Mouse (Mus musculus): ENCODE results near the gene Aars2. TPM values are rescaled to one million over a fixed set of nuclear protein-coding genes. Genes with fewer than 3 reads are reported as not detected.

Gene Aars2
- polyA plus RNA-seq, 1 experiment from 2014 or later: 25.2 TPM

DNA sequence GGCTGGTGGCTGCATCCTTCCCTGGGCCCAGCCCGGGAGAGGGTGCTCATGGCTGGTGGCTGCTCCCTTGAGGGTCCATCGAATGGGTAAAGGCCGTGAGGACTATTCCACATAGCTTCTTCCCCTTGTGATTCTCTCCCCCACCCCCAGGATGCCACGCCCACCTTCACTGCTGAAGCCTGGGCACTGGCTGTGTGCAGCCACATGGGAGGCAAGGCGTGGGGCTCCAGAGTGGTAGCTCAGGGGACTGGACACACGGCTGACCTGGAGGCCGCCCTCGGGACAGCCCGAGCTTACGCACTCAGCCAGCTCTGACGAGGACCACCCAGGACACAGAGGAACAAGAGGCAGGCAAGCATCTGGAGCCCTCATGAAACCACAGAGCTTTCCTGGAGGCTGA is 13.5 kb downstream of the Aars2 start:
- DNase-seq (ENCODE audit: low spot score) (no peak), ATAC-seq (replicated peaks; ENCODE audit: low FRiP score) (no peak)
- H3K9ac ChIP-seq (ENCODE audit: low read length): no peak overlapping the region
- 82% methylated on average over 11 of the region's 11 CpGs for WGBS
- no peaks in the 10 kb centered on the region for H3K9me3 ChIP-seq (ENCODE audit: control insufficient read depth, low read length)
- 0 out of 2 replicates have a peak, but pooled peaks cover 2% of the 10 kb centered on the region for H3K4me1 ChIP-seq (replicated peaks; ENCODE audit: control insufficient read depth, insufficient read depth, low read length)
- H3K27ac ChIP-seq (ENCODE audit: low read depth, low read length): no peak overlapping the region
- H3K27me3 ChIP-seq (ENCODE audit: control insufficient read depth, insufficient read depth, low read length): no peaks in the 10 kb centered on the region
- no peak overlapping the region for H3K4me2 ChIP-seq (ENCODE audit: low read depth, low read length, severe bottlenecking)
- H3K4me3 ChIP-seq (ENCODE audit: low read depth, low read length): no peak overlapping the region
- H3K36me3 ChIP-seq (ENCODE audit: control insufficient read depth, insufficient read depth, low read length): no peaks in the 10 kb centered on the region

- no peaks in the 10 kb centered on the region for H3K9me3 ChIP-seq (ENCODE audit: control insufficient read depth, low read length)
- peak within 1 kb of the TSS; percentile 48 for H3K9ac ChIP-seq (ENCODE audit: low read length)
- DNase-seq (ENCODE audit: low spot score) (peak; percentile 85), ATAC-seq (replicated peaks; ENCODE audit: low FRiP score) (peak; percentile 89)
- H3K27me3 ChIP-seq (ENCODE audit: control insufficient read depth, insufficient read depth, low read length): no peaks in the 10 kb centered on the region
- H3K27ac ChIP-seq (ENCODE audit: low read depth, low read length): no peak within 1 kb of the TSS
- H3K4me3 ChIP-seq (ENCODE audit: low read depth, low read length): peak within 1 kb of the TSS; percentile 34
- under 1% methylated on average over 21 of the region's 21 CpGs for WGBS
- peak within 1 kb of the TSS; percentile 66 for H3K4me2 ChIP-seq (ENCODE audit: low read depth, low read length, severe bottlenecking)
- H3K4me1 ChIP-seq (replicated peaks; ENCODE audit: control insufficient read depth, insufficient read depth, low read length): 0 out of 2 replicates have a peak, but pooled peaks cover 4% of the 10 kb centered on the region
- no peaks in the 10 kb centered on the region for H3K36me3 ChIP-seq (ENCODE audit: control insufficient read depth, insufficient read depth, low read length)
Observed at GRCm38 (mm10) chr17:45523263-45523662, 16.6 kb downstream of the Aars2 start, which contains the start of gene Tcte1. Gene Tcte1 (plus strand): TSS chr17:45523434.

GRCm38 (mm10) chr17:45524961-45525360 is 18.3 kb downstream of the Aars2 start:
- WGBS: 84% methylated on average over 4 of the region's 4 CpGs
- H3K4me2 ChIP-seq (ENCODE audit: low read depth, low read length, severe bottlenecking): no peak overlapping the region
- H3K9ac ChIP-seq (ENCODE audit: low read length): no peak overlapping the region
- DNase-seq (ENCODE audit: low spot score) (no peak), ATAC-seq (replicated peaks; ENCODE audit: low FRiP score) (no peak)
- 0 out of 2 replicates have a peak, but pooled peaks cover 4% of the 10 kb centered on the region for H3K4me1 ChIP-seq (replicated peaks; ENCODE audit: control insufficient read depth, insufficient read depth, low read length)
- H3K27ac ChIP-seq (ENCODE audit: low read depth, low read length): no peak overlapping the region
- no peaks in the 10 kb centered on the region for H3K36me3 ChIP-seq (ENCODE audit: control insufficient read depth, insufficient read depth, low read length)
- no peaks in the 10 kb centered on the region for H3K9me3 ChIP-seq (ENCODE audit: control insufficient read depth, low read length)
- H3K4me3 ChIP-seq (ENCODE audit: low read depth, low read length): no peak overlapping the region
- no peaks in the 10 kb centered on the region for H3K27me3 ChIP-seq (ENCODE audit: control insufficient read depth, insufficient read depth, low read length)

DNA sequence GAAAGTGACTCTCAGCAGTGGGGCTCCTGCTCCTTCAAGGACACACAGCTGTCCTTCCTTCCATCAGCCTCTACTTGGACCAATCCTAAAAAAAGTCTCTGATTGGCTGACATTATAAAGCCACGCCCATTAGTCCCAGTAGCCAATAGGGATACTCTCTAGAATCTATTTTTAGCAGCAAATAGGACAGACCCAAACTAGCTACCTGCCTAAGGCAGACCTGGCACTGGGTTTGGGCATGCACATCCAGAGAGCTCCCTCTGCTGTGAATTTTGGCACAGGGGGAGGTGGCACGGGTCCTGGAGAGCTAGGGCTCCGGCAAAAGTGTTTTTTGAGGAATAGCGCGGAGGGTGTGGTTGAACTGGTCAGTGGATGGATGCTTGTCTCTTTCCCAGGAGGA is 19.9 kb downstream of the Aars2 start:
- Histone ChIP-seq H3K9ac (ENCODE audit: low read length) (no peak overlapping the region), H3K4me2 (ENCODE audit: low read depth, low read length, severe bottlenecking) (no peak overlapping the region), H3K36me3 (ENCODE audit: control insufficient read depth, insufficient read depth, low read length) (no peaks in the 10 kb centered on the region), H3K4me1 (replicated peaks; ENCODE audit: control insufficient read depth, insufficient read depth, low read length) (0 out of 2 replicates have a peak, but pooled peaks cover 4% of the 10 kb centered on the region), H3K9me3 (ENCODE audit: control insufficient read depth, low read length) (no peaks in the 10 kb centered on the region), H3K4me3 (ENCODE audit: low read depth, low read length) (no peak overlapping the region), H3K27me3 (ENCODE audit: control insufficient read depth, insufficient read depth, low read length) (peaks cover 4% of the 10 kb centered on the region), H3K27ac (ENCODE audit: low read depth, low read length) (no peak overlapping the region)
- ATAC-seq (replicated peaks; ENCODE audit: low FRiP score) (no peak), DNase-seq (ENCODE audit: low spot score) (no peak)
- 17% methylated on average over 5 of the region's 5 CpGs for WGBS

DNA sequence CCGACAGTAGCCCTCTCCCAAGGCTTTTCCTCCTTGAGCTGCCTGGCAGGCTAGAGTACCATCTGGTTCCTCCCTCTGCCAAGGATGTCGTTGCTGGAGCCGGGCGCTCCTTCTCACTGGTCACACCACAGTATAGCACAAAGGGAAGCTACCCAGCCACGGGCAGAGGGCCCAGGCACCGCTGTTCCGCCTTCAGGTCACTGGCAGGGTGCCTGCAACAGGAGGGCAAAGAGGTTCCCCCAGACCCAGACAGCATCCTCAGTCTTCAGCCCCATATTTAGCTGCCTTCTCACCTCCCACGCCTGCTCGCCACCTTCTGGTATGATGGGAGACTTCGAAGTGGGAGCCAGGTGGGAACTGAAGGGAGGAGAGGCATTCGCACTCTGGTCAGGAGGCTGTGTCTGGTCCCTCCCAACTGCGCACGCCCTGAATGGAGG is 23.7 kb downstream of the Aars2 start:
- WGBS: 62% methylated on average over 13 of the region's 13 CpGs
- peaks cover 6% of the 10 kb centered on the region for H3K27me3 ChIP-seq (ENCODE audit: control insufficient read depth, insufficient read depth, low read length)

DNA sequence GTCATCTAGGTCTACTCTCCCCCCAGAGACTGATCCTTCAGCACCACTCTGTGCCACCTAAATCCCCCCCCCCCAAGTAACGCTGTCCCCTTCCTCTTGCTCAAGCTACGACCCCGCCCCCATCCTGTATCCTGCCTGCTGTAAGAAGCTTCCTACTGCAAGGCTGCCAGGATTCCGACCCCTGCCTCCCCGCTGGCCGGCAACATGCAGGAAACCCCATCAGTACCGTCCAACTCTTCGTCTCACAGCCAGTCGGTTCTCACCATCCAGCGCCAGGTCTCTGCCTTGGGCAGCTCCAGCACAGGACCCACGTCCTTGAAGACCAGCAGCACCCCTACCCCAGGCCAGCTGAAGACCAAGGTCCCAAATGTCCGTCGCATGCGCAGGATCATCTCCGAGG is 26.3 kb downstream of the Aars2 start:
- no peaks in the 10 kb centered on the region for H3K36me3 ChIP-seq (ENCODE audit: control insufficient read depth, insufficient read depth, low read length)
- ATAC-seq (replicated peaks; ENCODE audit: low FRiP score) (no peak), DNase-seq (ENCODE audit: low spot score) (no peak)
- H3K27me3 ChIP-seq (ENCODE audit: control insufficient read depth, insufficient read depth, low read length): peaks cover 6% of the 10 kb centered on the region
- H3K27ac ChIP-seq (ENCODE audit: low read depth, low read length): no peak overlapping the region
- H3K4me1 ChIP-seq (replicated peaks; ENCODE audit: control insufficient read depth, insufficient read depth, low read length): no peaks in the 10 kb centered on the region
- 58% methylated on average over 15 of the region's 15 CpGs for WGBS
- no peak overlapping the region for H3K4me2 ChIP-seq (ENCODE audit: low read depth, low read length, severe bottlenecking)
- no peak overlapping the region for H3K4me3 ChIP-seq (ENCODE audit: low read depth, low read length)
- H3K9me3 ChIP-seq (ENCODE audit: control insufficient read depth, low read length): no peaks in the 10 kb centered on the region
- H3K9ac ChIP-seq (ENCODE audit: low read length): no peak overlapping the region

More for the DNA sequence above, 23.7 kb downstream of the Aars2 start:
- DNase-seq (ENCODE audit: low spot score) (no peak), ATAC-seq (replicated peaks; ENCODE audit: low FRiP score) (no peak)
- H3K9ac ChIP-seq (ENCODE audit: low read length): no peak overlapping the region
- no peak overlapping the region for H3K4me3 ChIP-seq (ENCODE audit: low read depth, low read length)
- no peaks in the 10 kb centered on the region for H3K36me3 ChIP-seq (ENCODE audit: control insufficient read depth, insufficient read depth, low read length)
- H3K9me3 ChIP-seq (ENCODE audit: control insufficient read depth, low read length): no peaks in the 10 kb centered on the region
- no peak overlapping the region for H3K4me2 ChIP-seq (ENCODE audit: low read depth, low read length, severe bottlenecking)
- 0 out of 2 replicates have a peak, but pooled peaks cover 2% of the 10 kb centered on the region for H3K4me1 ChIP-seq (replicated peaks; ENCODE audit: control insufficient read depth, insufficient read depth, low read length)
- no peak overlapping the region for H3K27ac ChIP-seq (ENCODE audit: low read depth, low read length)

DNA sequence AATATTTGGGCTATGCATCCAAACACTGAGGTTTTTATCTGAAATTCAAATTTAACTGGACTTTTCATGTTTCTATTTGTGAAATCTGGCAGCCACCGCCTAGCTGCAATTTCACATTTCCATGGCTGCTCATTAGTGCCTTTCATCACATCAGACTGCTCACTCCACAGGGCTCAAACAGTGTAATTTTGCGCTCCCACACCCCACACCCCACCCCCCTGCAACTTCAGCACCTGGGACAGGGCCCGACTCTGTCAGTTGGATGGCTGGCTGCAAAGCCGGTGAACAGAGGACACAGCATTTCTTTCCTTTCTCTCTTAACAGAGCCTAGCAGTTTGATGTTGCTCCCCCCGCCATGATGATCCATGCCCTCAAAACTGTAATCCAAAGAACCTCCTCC is 29.6 kb downstream of the Aars2 start:
- H3K27ac ChIP-seq (ENCODE audit: low read depth, low read length): no peak overlapping the region
- DNase-seq (ENCODE audit: low spot score): peak; percentile 71
- H3K4me3 ChIP-seq (ENCODE audit: low read depth, low read length): no peak overlapping the region
- no peak for ATAC-seq (replicated peaks; ENCODE audit: low FRiP score)
- H3K4me2 ChIP-seq (ENCODE audit: low read depth, low read length, severe bottlenecking): no peak overlapping the region
- no peaks in the 10 kb centered on the region for H3K4me1 ChIP-seq (replicated peaks; ENCODE audit: control insufficient read depth, insufficient read depth, low read length)
- H3K9me3 ChIP-seq (ENCODE audit: control insufficient read depth, low read length): no peaks in the 10 kb centered on the region
- H3K9ac ChIP-seq (ENCODE audit: low read length): no peak overlapping the region
- 14% methylated on average over 5 of the region's 5 CpGs for WGBS
- no peaks in the 10 kb centered on the region for H3K36me3 ChIP-seq (ENCODE audit: control insufficient read depth, insufficient read depth, low read length)
- peaks cover 4% of the 10 kb centered on the region for H3K27me3 ChIP-seq (ENCODE audit: control insufficient read depth, insufficient read depth, low read length)

- Histone ChIP-seq H3K4me3 (ENCODE audit: low read depth, low read length) (no peak overlapping the region), H3K27me3 (ENCODE audit: control insufficient read depth, insufficient read depth, low read length) (peaks cover 8% of the 10 kb centered on the region), H3K36me3 (ENCODE audit: control insufficient read depth, insufficient read depth, low read length) (no peaks in the 10 kb centered on the region), H3K4me1 (replicated peaks; ENCODE audit: control insufficient read depth, insufficient read depth, low read length) (0 out of 2 replicates have a peak, but pooled peaks cover under 1% of the 10 kb centered on the region), H3K4me2 (ENCODE audit: low read depth, low read length, severe bottlenecking) (no peak overlapping the region), H3K9ac (ENCODE audit: low read length) (no peak overlapping the region), H3K9me3 (ENCODE audit: control insufficient read depth, low read length) (no peaks in the 10 kb centered on the region), H3K27ac (ENCODE audit: low read depth, low read length) (no peak overlapping the region)
- 69% methylated on average over 4 of the region's 4 CpGs for WGBS
- DNase-seq (ENCODE audit: low spot score): no peak
- no peak for ATAC-seq (replicated peaks; ENCODE audit: low FRiP score)
Observed at GRCm38 (mm10) chr17:45538394-45538793, 31.8 kb downstream of the Aars2 start.

- ATAC-seq (replicated peaks; ENCODE audit: low FRiP score) (no peak), DNase-seq (ENCODE audit: low spot score) (no peak)
- no peak overlapping the region for H3K4me3 ChIP-seq (ENCODE audit: low read depth, low read length)
- H3K27ac ChIP-seq (ENCODE audit: low read depth, low read length): no peak overlapping the region
- H3K4me1 ChIP-seq (replicated peaks; ENCODE audit: control insufficient read depth, insufficient read depth, low read length): peaks cover 10% of the 10 kb centered on the region
- H3K4me2 ChIP-seq (ENCODE audit: low read depth, low read length, severe bottlenecking): no peak overlapping the region
- H3K27me3 ChIP-seq (ENCODE audit: control insufficient read depth, insufficient read depth, low read length): peaks cover 18% of the 10 kb centered on the region
- H3K9me3 ChIP-seq (ENCODE audit: control insufficient read depth, low read length): no peaks in the 10 kb centered on the region
- 77% methylated on average over 21 of the region's 21 CpGs for WGBS
- H3K9ac ChIP-seq (ENCODE audit: low read length): no peak overlapping the region
- no peaks in the 10 kb centered on the region for H3K36me3 ChIP-seq (ENCODE audit: control insufficient read depth, insufficient read depth, low read length)
Observed at GRCm38 (mm10) chr17:45539664-45540063, 33.0 kb downstream of the Aars2 start.
